In genomic region chr3:90247960-90248745, GRCm38 (mm10) we compare ENCODE assay signal across 8 mouse cellular contexts. TPM values are rescaled to one million over a fixed set of nuclear protein-coding genes. Genes with fewer than 3 reads are reported as not detected.
DNase-seq lines count a peak whose midpoint lies in the region; ATAC-seq lines count a peak whose summit lies in the region.

Slc39a1 (plus strand) TSS chr3:90248172.

- peak; percentile 95 for ATAC-seq in hindbrain, embryonic 15.5 days (ENCODE audit: low FRiP score, low read depth)

- peaks cover 12% of the 10 kb centered on the region for H3K36me3 ChIP-seq in hindbrain, embryonic 15.5 days

- H3K9ac ChIP-seq in hindbrain, embryonic 15.5 days, result peak within 1 kb of the TSS; percentile 82

- DNase-seq in R1 (ENCODE audit: low read depth, low spot score), result peak; percentile 97
- DNase-seq in cerebellum, postnatal 25 days, result peak; percentile 93 to 94
- DNase-seq in frontal cortex, postnatal 36 days (ENCODE audit: low spot score in 2 of 2), result peak; percentile 90 to 95
- peak; percentile 93 for DNase-seq in left cerebral cortex, adult 11 months (ENCODE audit: low spot score)
- DNase-seq in lung, postnatal 4 days, result peak; percentile 94 to 96
- DNase-seq in right cerebral cortex, adult 18-20 months, result peak; percentile 93
- DNase-seq in urinary bladder, postnatal 10 days (ENCODE audit: low spot score), result peak; percentile 71

- WGBS in hindbrain, embryonic 15.5 days, result 0% methylated on average over 43 of the region's 44 CpGs

- peak within 1 kb of the TSS; percentile 72 for H3K4me2 ChIP-seq in hindbrain, embryonic 15.5 days

- H3K27me3 ChIP-seq in hindbrain, embryonic 15.5 days, result no peaks in the 10 kb centered on the region

- H3K27ac ChIP-seq in hindbrain, embryonic 15.5 days (replicated peaks), result peak within 1 kb of the TSS; percentile 84

- peak within 1 kb of the TSS; percentile 81 for H3K4me3 ChIP-seq in hindbrain, embryonic 15.5 days

- no peaks in the 10 kb centered on the region for H3K9me3 ChIP-seq in hindbrain, embryonic 15.5 days

- H3K4me1 ChIP-seq in hindbrain, embryonic 15.5 days (replicated peaks), result peaks cover 25% of the 10 kb centered on the region

RNA-seq across cellular contexts. Expression of gene Slc39a1, which starts in this region (rescaled TPM):
- polyA plus RNA-seq in hindbrain, embryonic 15.5 days (2015; fragmentation: Nextera tagmentation; extraction: Ambion mirVana), result 52.1 and 53.1 TPM in 2 replicates

Comparison
In these comparisons a context has a peak if more than half of its experiments do, and no peak if none do; other contexts are left out.
1. Peak in every context shown above with its lines: DNase-seq, ATAC-seq, H3K4me3 ChIP-seq and H3K27ac ChIP-seq.